Mouse (Mus musculus) adrenal gland (tissue): ENCODE results near the gene Vpreb1.
"Not testable (repeated sequence)": the region's sequence is repeated elsewhere in the genome, so short reads cannot be mapped to it uniquely, and the experiment has no call there.

Experiments used
- intact Hi-C: fragments of 180-260 bp; cut with DNase I; formaldehyde crosslinking; loops from one replicate; pipeline ENCODE4 v1.15.1; 2025

The Vpreb1 gene

DNA sequence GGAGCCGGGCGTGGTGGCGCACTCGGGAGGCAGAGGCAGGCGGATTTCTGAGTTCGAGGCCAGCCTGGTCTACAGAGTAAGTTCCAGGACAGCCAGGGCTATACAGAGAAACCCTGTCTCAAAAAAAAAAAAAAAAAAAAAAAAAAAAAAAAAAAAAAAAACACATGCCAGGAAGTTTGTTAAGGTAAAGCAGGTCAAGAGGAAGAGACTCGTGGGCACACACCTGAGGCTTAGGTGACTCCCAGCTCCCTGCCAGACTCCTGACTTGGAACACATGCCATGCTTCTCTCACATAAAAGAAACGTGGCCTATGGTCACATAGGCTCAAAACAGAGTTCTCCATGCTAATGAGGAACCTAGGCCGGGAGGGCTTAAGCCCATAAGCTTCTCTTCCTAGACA lies 14.6 kb downstream of the Vpreb1 start:
- intact Hi-C loops: not testable (repeated sequence)

DNA sequence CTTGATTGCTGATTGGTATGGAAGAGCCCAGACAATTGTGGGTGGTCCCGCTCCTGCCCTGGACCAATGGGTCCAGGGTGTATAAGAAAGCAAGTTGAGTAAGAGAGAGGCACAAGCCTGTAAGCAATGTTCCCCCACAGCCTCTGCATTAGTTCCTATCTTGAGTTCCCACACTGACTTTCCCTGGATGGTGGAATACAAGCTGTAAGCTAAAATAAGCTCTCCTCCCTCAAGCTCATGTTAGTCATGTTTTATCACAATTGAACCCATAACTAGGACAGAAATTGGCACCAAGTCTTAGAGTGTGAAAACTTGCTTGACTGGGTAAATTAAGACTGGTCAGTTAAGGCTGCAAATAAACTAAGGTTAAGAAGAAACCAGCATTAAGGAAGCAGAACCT lies 15.1 kb downstream of the Vpreb1 start:
- intact Hi-C loops: loop anchor here (2.0 kb wide), 1 partner anchor 57 kb away; no protein-coding TSS in a partner anchor

DNA sequence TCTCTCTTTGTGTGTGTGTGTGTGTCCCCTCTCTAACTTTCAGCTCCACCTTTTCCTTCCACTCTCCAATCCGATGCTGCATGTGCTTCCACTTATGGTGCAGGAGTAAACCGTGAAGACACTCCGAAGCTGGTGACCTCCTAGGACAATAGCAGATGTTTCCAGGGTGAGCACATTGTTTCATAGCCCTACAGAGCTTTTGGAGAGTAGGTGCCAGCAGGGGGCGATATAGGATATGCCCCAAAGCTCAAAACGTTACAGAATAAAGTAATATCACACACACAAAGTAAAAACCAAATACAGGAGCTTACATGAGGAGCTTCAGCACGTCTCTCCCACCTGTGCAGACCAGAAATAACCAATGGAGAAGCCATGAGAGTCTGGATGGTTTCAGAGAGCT lies 15.8 kb downstream of the Vpreb1 start:
- intact Hi-C loops: loop anchor here (2.0 kb wide), 1 partner anchor 58 kb away; no protein-coding TSS in a partner anchor

DNA sequence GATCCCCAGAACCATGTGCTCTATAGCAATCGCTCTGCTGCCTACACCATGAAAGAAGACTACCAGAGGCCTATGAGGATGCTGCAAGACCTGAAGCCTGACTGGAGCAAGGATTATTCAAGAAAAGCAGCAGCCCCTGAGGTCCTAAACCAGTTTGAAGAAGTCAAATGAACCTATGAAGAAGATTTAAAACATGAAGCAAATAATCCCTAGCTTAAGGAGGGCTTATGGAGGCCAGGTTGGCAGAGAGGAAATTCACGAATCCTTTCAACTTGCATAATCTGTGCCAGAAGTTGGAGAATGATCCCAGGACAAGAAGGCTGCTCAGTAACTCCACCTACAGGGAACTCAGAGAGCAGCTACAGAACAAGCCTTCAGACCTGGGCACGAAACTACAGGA lies 18.2 kb downstream of the Vpreb1 start:
- intact Hi-C loops: no loop called here

DNA sequence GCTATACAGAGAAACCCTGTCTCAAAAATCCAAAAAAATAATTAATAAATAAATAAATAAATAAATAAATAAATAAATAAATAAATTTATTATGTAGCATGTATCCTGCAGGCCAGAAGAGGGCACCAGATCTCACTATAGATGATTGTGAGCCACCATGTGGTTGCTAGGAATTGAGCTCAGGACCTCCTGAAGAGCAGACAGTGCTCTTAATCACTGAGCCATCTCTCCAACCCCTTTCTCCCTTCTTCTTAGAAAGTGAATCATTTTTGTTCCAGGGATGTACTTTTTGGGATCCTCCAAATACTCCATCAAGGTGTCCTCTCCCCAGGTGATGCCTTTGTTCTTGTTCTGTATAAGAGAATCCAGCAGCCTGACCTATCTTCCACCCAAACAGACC lies 21.4 kb downstream of the Vpreb1 start:
- intact Hi-C loops: no loop called here

DNA sequence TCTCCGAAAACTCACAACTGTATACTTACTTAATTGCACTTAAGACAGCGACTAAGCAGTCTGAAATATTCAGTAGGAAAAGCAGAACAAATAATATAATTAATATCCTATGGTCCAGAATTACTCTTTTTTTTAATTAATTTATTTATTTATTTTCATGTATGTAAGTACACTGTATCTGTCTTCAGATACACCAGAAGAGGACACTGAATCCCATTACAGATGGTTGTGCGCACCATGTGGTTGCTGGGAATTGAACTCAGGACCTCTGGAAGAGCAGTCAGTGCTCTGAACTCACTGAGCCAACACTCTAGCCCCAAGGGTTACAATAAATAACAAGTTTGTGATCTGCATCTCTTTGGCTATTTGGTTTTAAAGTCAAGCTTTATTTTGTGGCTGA lies 41.0 kb downstream of the Vpreb1 start:
- intact Hi-C loops: no loop called here

DNA sequence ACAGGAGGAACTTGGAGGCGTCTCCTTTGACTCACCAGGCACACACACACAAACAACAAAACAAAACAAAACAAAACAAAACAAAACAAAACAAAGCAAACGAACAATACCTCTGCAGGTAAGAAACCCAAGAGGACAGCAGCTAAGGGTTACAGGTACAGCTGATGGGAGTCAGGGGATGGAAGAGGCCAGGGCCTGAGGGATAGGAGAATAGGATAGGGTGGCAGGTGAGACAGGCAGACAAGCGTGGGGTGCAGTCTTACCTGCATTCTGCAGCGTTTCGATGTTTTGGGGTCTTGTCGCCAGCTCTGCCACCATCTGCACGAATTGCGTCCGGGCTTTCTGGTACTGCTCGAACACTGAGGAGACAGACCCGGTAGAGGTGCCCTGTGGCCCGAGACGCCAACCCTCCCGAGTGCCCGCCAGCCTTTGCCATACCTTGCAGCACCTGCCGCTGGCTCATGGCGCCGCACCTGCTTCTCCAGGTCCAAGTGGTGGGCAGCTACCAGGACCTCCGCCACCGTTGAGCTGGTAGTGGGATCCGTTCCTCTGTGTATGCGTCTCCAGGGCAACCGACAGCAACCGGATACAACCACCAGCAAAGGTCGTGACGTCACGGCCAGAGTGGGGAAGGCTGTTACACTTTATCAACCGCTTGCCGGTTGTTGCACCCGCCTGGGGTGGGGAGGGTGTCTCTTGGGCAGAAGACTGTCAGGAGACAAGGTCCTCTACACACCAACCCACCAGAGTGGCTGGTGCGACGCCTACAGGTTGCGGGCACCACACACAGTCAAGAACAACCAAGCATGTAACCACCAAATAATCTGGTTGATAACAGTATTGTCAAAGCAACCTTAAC lies 41.7 kb downstream of the Vpreb1 start, which contains the start of gene Spag6l:
Gene Spag6l, minus strand, starts transcription at position 700 of the 859 bp plus-strand sequence.
- intact Hi-C loops: no loop called here

DNA sequence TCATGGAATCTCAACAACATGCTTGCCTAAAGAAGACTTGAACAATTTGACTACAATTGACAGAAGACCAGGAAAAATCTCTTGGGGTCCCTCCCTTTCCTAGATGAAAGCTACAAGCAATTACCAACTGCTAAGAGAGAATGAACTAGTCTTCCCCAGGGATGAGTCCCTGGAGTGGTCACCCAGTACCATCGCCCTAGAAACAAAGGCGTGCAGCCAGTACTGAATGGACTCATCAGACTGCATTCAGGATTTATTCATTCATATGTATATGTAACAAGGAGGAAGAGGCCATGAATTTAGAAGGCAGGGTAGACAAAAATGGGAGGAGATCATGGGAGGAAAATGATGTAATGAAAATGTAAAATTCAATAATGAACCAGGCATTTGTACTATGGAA lies 44.4 kb downstream of the Vpreb1 start:
- intact Hi-C loops: no loop called here

DNA sequence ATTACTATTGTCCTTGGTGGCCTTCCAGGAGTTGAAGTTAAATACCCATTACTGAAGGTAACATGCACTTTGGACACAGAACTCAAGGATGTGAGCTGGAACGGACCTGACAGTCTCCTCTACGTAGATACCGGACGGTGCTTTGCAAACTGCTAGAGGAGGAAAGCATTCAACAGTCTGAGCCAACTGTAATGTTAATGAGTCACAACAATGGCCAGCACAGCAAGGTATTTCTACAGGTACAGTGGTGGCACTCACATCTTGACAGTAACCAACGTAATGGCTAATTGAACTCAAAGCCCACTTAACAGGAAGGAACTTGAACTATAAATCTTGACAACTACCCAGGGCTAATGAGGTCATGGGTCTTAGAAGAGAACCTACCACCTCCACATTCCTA lies 45.2 kb downstream of the Vpreb1 start:
- intact Hi-C loops: no loop called here
